Mouse (Mus musculus): ENCODE results near the gene Sgk1. TPM values are rescaled to one million over a fixed set of nuclear protein-coding genes. Genes with fewer than 3 reads are reported as not detected.

Sgk1 gene
- total RNA-seq (2021), result 108 and 120 TPM in 2 replicates
- long read RNA-seq, transcript Sgk1-201 (12 exons, 2,456 nt), result minor isoform, 23 of 82 reads
- long read RNA-seq, transcript Sgk1-202 (12 exons, 2,576 nt), result minor isoform, 13 of 82 reads
- long read RNA-seq, transcript Sgk1-213 (12 exons, 2,602 nt), result major isoform, 30 of 82 reads
- long read RNA-seq, partial matches to known transcripts, result 7 of 82 reads
- long read RNA-seq, other reads (novel, unspliced or antisense), result 8 of 82 reads

GRCm38 (mm10) chr10:21882184-21883081 is at the start of gene Sgk1:
Sgk1 (plus strand) TSS chr10:21882184.
- DNase-seq, result peak; percentile 44

- DNase-seq, result no peak
Measured at GRCm38 (mm10) chr10:21832282-21832681, 49.7 kb upstream of the Sgk1 start.

GRCm38 (mm10) chr10:21833757-21834156 is 48.2 kb upstream of the Sgk1 start:
- DNase-seq, result no peak

- DNase-seq, result no peak
Measured at GRCm38 (mm10) chr10:21835077-21835476, 46.9 kb upstream of the Sgk1 start.

GRCm38 (mm10) chr10:21839248-21840155 is 42.5 kb upstream of the Sgk1 start:
- peak; percentile 10 for DNase-seq

- DNase-seq, result no peak
Measured at GRCm38 (mm10) chr10:21843326-21843725, 38.7 kb upstream of the Sgk1 start.

- DNase-seq, result no peak
Measured at GRCm38 (mm10) chr10:21843861-21844260, 38.1 kb upstream of the Sgk1 start.

GRCm38 (mm10) chr10:21844391-21844790 is 37.6 kb upstream of the Sgk1 start:
- no peak for DNase-seq

- no peak for DNase-seq
Measured at GRCm38 (mm10) chr10:21845601-21846282, 36.2 kb upstream of the Sgk1 start.

GRCm38 (mm10) chr10:21846366-21846765 is 35.6 kb upstream of the Sgk1 start:
- no peak for DNase-seq

GRCm38 (mm10) chr10:21847026-21847820 is 34.8 kb upstream of the Sgk1 start:
- DNase-seq, result peak; percentile 18

GRCm38 (mm10) chr10:21847931-21848670 is 33.9 kb upstream of the Sgk1 start:
- DNase-seq, result no peak

GRCm38 (mm10) chr10:21849251-21849650 is 32.7 kb upstream of the Sgk1 start:
- no peak for DNase-seq

GRCm38 (mm10) chr10:21850330-21850729 is 31.7 kb upstream of the Sgk1 start:
- no peak for DNase-seq

GRCm38 (mm10) chr10:21853122-21853521 is 28.9 kb upstream of the Sgk1 start:
- no peak for DNase-seq

- peak; percentile 33 for DNase-seq
Measured at GRCm38 (mm10) chr10:21853566-21854328, 28.2 kb upstream of the Sgk1 start.

GRCm38 (mm10) chr10:21855338-21855737 is 26.6 kb upstream of the Sgk1 start:
- DNase-seq, result no peak

- peak; percentile 63 for DNase-seq
Measured at GRCm38 (mm10) chr10:21857676-21858075, 24.3 kb upstream of the Sgk1 start.

GRCm38 (mm10) chr10:21858437-21858974 is 23.5 kb upstream of the Sgk1 start:
- no peak for DNase-seq

Measured in adrenal gland, postnatal 25 days (tissue).